Mouse (Mus musculus) heart, postnatal 0 days (tissue): ENCODE data around the gene Chst15. TPM values are rescaled to one million over a fixed set of nuclear protein-coding genes. Genes with fewer than 3 reads are reported as not detected.

Source experiments
- ATAC-seq: fragments of 200-750 bp; cut with Nextera tagmentation; 2 replicates; pipeline ENCODE4 v1.8.0; 2017; ENCODE audit warnings: low read depth, moderate number of reproducible peaks, moderate library complexity; ENCODE audit not compliant: insufficient read depth
- DNase-seq: peaks from one replicate; pipeline ENCODE4 v3.0.0-alpha.2; 2016; ENCODE audit warnings: low spot score
- H3K27ac ChIP-seq: fragments of 300-500 bp; sonication (generic); 2 replicates; pipeline ENCODE4 v1.5.1; 2014; ENCODE audit warnings: low read depth, mild to moderate bottlenecking
- H3K27me3 ChIP-seq: fragments of 300-500 bp; sonication (generic); 2 replicates; pipeline ENCODE4 v1.6.1; 2014; ENCODE audit warnings: low read length, mixed read lengths; ENCODE audit not compliant: control insufficient read depth, insufficient read depth
- H3K36me3 ChIP-seq: fragments of 300-500 bp; sonication (generic); replicated peaks from 2 replicates; pipeline ENCODE4 v1.6.1; 2014; ENCODE audit warnings: low read length, mixed read lengths; ENCODE audit not compliant: control insufficient read depth, insufficient read depth
- H3K4me1 ChIP-seq: fragments of 300-500 bp; sonication (generic); 2 replicates; pipeline ENCODE4 v1.6.1; 2014; ENCODE audit warnings: antibody characterized with exemption; ENCODE audit not compliant: control insufficient read depth, insufficient read depth
- H3K4me2 ChIP-seq: fragments of 300-500 bp; sonication (generic); 2 replicates; pipeline ENCODE4 v1.6.1; 2014; ENCODE audit warnings: low read depth, mild to moderate bottlenecking, low read length, moderate library complexity
- H3K4me3 ChIP-seq: fragments of 300-500 bp; sonication (generic); 2 replicates; pipeline ENCODE4 v1.5.1; 2014; ENCODE audit warnings: low read depth, low read length
- H3K9ac ChIP-seq: fragments of 300-500 bp; sonication (generic); replicated peaks from 2 replicates; pipeline ENCODE4 v1.6.1; 2014; ENCODE audit warnings: low read depth, low read length, mixed read lengths
- H3K9me3 ChIP-seq: fragments of 300-500 bp; sonication (generic); replicated peaks from 2 replicates; pipeline ENCODE4 v1.6.1; 2016; ENCODE audit warnings: low read length; ENCODE audit not compliant: control insufficient read depth
- CTCF ChIP-seq: IDR thresholded peaks from 2 replicates; pipeline ENCODE4 v1.5.1; 2016; ENCODE audit warnings: antibody characterized with exemption, control low read depth, low read depth
- EP300 ChIP-seq: IDR thresholded peaks from 2 replicates; pipeline ENCODE4 v1.6.1; 2016; ENCODE audit warnings: antibody characterized with exemption, low read depth
- WGBS: fragments of 180-500 bp; shearing (Covaris S2); extraction: QIAGEN DNeasy Blood & Tissue Kit; methylation state at CpG from one replicate; pipeline ENCODE4 v1.1.7; 2014; 5-methylcytosine and 5-hydroxymethylcytosine counted together
- polyA plus RNA-seq: library from polyadenylated mRNA; unstranded; fragments of >200 nt; fragmentation: Nextera tagmentation; extraction: Ambion mirVana; gene quantifications from 2 replicates; pipeline ENCODE4 v1.2.1, GENCODE M21; 2015
- total RNA-seq: library from RNA; depleted of rRNA; stranded (reverse); fragments of >200 nt; gene quantifications from 2 replicates; pipeline ENCODE4 v1.2.3, GENCODE M21; 2014; ENCODE audit warnings: low replicate concordance; rRNA removed

Gene Chst15
- total and polyA plus RNA-seq, 2 experiments from 2014 or later: 4.3 to 5.8 TPM

DNA sequence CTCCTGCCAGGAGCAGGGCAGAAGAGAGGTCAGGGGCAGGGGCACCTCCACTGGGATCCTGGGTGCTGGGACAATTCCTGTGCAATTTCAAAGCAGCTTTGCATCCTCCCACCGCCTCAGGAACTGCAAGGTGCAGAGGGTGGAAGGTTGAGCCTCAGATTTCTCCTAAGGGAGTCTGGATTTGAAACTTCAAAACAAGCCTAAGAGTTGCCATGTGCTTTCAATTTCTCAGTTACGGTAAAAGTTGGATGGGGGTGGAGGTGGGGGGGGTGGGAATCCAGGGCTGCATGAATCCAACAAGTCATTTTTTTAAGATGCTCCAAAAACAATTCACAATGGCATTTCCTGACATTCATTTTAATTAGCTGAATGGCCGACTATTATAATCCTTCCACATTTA lies 129.6 kb downstream of the Chst15 start:
- Histone ChIP-seq H3K4me2 (no peak overlapping the region), H3K27ac (no peak overlapping the region), H3K9me3 (no peaks in the 10 kb centered on the region), H3K9ac (no peak overlapping the region), H3K4me3 (no peak overlapping the region), H3K36me3 (no peaks in the 10 kb centered on the region), H3K4me1 (no peaks in the 10 kb centered on the region), H3K27me3 (no peaks in the 10 kb centered on the region)
- ATAC-seq: no peak
- no peak for DNase-seq
- no peak for TF ChIP-seq CTCF
- no peak for TF ChIP-seq EP300
- 53% methylated on average over 3 of the region's 3 CpGs for WGBS

Other genes with a start within 250 kb of the Chst15 start
- gene Cpxm2, start 162.5 kb downstream of the Chst15 start, total RNA-seq: 1.1 and 1.5 TPM in 2 replicates
- gene Cpxm2, start 162.5 kb downstream of the Chst15 start, polyA plus RNA-seq: 0.37 TPM in 2 replicates